Mouse (Mus musculus) heart, embryonic 14.5 days (tissue): ENCODE measurements around the gene B3galt5. TPM values are rescaled to one million over a fixed set of nuclear protein-coding genes. Genes with fewer than 3 reads are reported as not detected.

Source experiments
- ATAC-seq: fragments of 200-750 bp; cut with Nextera tagmentation; 2 replicates; pipeline ENCODE4 v1.8.0; 2017; ENCODE audit warnings: low read depth, moderate TSS enrichment; ENCODE audit not compliant: insufficient number of reproducible peaks, insufficient read depth, low FRiP score
- H3K27ac ChIP-seq, 2 experiments: fragments of 200-500 bp in 1 of 2; fragments of 300-500 bp in 1 of 2; sonication (generic) in 1 of 2; replicated peaks in 1 of 2; 2 replicates each; pipeline ENCODE4 v1.5.1; 2012 to 2014; ENCODE audit warnings: low read depth in 2 of 2, low read length in 2 of 2, control low read depth in 1 of 2, mild to moderate bottlenecking in 1 of 2, mixed read lengths in 1 of 2; ENCODE audit not compliant: control insufficient read depth in 1 of 2, insufficient read depth in 1 of 2
- H3K27me3 ChIP-seq: fragments of 300-500 bp; sonication (generic); 2 replicates; pipeline ENCODE4 v1.6.1; 2014; ENCODE audit warnings: mild to moderate bottlenecking, low read length, control low read depth; ENCODE audit not compliant: control insufficient read depth, insufficient read depth
- H3K36me3 ChIP-seq: fragments of 300-500 bp; sonication (generic); 2 replicates; pipeline ENCODE4 v1.6.1; 2014; ENCODE audit warnings: mild to moderate bottlenecking, control low read depth, low read length, mixed read lengths; ENCODE audit not compliant: control insufficient read depth, insufficient read depth
- H3K4me1 ChIP-seq, 2 experiments: fragments of 200-500 bp in 1 of 2; fragments of 300-500 bp in 1 of 2; sonication (generic) in 1 of 2; 2 replicates each; pipeline ENCODE4 v1.6.1; 2012 to 2014; ENCODE audit warnings: low read length in 2 of 2, control low read depth in 1 of 2, mixed read lengths in 1 of 2; ENCODE audit not compliant: control insufficient read depth in 2 of 2, insufficient read depth in 2 of 2
- H3K4me2 ChIP-seq: fragments of 300-500 bp; sonication (generic); 2 replicates; pipeline ENCODE4 v1.6.1; 2014; ENCODE audit warnings: mild to moderate bottlenecking, low read length
- H3K4me3 ChIP-seq, 2 experiments: fragments of 200-500 bp in 1 of 2; fragments of 300-500 bp in 1 of 2; sonication (generic) in 1 of 2; 2 replicates each; pipeline ENCODE4 v1.5.1; 2012 to 2014; ENCODE audit warnings: low read length in 2 of 2, mild to moderate bottlenecking in 2 of 2, control low read depth in 1 of 2, low read depth in 1 of 2, moderate library complexity in 1 of 2; ENCODE audit not compliant: control insufficient read depth in 1 of 2, insufficient read depth in 1 of 2
- H3K9ac ChIP-seq: fragments of 300-500 bp; sonication (generic); 2 replicates; pipeline ENCODE4 v1.6.1; 2014; ENCODE audit warnings: mild to moderate bottlenecking, low read length
- H3K9me3 ChIP-seq: fragments of 300-500 bp; sonication (generic); 2 replicates; pipeline ENCODE4 v1.6.1; 2016; ENCODE audit warnings: low read length, control low read depth; ENCODE audit not compliant: control insufficient read depth
- WGBS: fragments of 180-500 bp; shearing (Covaris S2); extraction: QIAGEN DNeasy Blood & Tissue Kit; methylation state at CpG from one replicate; pipeline ENCODE4 v1.1.7; 2014; 5-methylcytosine and 5-hydroxymethylcytosine counted together
- polyA plus RNA-seq: library from polyadenylated mRNA; unstranded; fragments of >200 nt; fragmentation: Nextera tagmentation; extraction: Ambion mirVana; gene quantifications from 2 replicates; pipeline ENCODE4 v1.2.1, GENCODE M21; 2014

Gene B3galt5
- polyA plus RNA-seq, result 0.04 TPM in 1 of 2 replicates, not detected in the other

DNA sequence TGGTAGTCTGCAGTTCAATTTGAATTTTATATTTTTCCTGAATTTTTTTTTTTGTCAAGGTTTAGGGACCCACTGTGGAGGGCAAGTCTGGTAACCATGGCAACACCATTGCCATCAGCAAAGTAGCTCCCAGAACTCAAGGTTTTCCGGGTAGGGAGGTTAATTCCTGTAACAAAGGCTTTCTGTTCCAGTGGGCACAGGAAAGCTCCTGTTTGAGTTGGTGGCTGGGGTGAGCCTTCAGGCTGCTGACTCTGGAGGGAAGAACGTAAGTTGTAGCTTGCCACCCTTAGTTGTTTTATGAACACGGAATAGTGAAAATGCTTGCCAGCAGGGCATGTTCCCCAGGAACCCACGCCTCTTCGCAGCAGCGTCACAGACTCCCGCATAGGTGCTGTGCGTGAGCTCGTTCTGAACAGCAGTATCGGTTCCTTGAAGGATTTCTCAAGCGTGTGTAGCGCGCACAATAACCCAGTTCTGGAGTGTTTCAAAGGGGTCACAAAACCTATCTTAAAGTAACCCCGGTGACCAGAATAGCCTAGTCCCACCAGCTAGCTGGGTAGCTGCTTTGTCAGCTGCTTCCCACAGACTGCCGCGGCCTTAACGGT, at the start of gene B3galt5:
Gene B3galt5 (plus strand): TSS at position 436 of the 605 bp plus-strand sequence.
- 78% methylated on average over 17 of the region's 17 CpGs for WGBS
- no peaks in the 10 kb centered on the region for H3K4me1 ChIP-seq
- ATAC-seq, result no peak
- H3K27me3 ChIP-seq, result no peaks in the 10 kb centered on the region
- H3K27ac ChIP-seq, result no peak within 1 kb of the TSS
- H3K9ac ChIP-seq, result no peak within 1 kb of the TSS
- no peaks in the 10 kb centered on the region for H3K9me3 ChIP-seq
- no peaks in the 10 kb centered on the region for H3K36me3 ChIP-seq
- no peak within 1 kb of the TSS for H3K4me2 ChIP-seq
- H3K4me3 ChIP-seq, result no peak within 1 kb of the TSS

DNA sequence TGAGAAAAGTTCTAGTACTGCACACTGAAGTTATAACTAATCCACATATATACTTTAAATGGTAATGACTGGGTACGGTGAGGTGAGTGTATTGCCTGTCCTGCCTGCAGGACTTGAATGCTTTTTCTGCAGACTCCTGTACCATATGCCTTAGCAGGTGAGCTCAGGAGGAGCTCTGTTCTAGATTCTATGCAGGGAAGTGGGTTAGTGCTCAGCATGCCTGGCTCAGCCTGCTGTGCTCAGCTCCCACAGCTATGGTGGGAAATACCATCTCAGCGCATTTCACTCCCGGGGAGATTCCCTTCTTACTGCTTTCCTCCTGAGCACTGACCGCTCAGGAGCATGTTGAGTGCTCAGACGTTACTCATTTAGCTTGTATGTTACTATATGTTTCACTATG, 48.0 kb upstream of the B3galt5 start:
- no peaks in the 10 kb centered on the region for H3K9me3 ChIP-seq
- no peak overlapping the region for H3K27ac ChIP-seq
- ATAC-seq, result no peak
- H3K4me1 ChIP-seq, result peaks cover 3% of the 10 kb centered on the region in 2 experiments; a peak in 1 of 4 replicates
- H3K27me3 ChIP-seq, result no peaks in the 10 kb centered on the region
- H3K4me2 ChIP-seq, result no peak overlapping the region
- H3K4me3 ChIP-seq, result no peak overlapping the region
- no peaks in the 10 kb centered on the region for H3K36me3 ChIP-seq
- WGBS, result 87% methylated on average over 5 of the region's 5 CpGs
- no peak overlapping the region for H3K9ac ChIP-seq

DNA sequence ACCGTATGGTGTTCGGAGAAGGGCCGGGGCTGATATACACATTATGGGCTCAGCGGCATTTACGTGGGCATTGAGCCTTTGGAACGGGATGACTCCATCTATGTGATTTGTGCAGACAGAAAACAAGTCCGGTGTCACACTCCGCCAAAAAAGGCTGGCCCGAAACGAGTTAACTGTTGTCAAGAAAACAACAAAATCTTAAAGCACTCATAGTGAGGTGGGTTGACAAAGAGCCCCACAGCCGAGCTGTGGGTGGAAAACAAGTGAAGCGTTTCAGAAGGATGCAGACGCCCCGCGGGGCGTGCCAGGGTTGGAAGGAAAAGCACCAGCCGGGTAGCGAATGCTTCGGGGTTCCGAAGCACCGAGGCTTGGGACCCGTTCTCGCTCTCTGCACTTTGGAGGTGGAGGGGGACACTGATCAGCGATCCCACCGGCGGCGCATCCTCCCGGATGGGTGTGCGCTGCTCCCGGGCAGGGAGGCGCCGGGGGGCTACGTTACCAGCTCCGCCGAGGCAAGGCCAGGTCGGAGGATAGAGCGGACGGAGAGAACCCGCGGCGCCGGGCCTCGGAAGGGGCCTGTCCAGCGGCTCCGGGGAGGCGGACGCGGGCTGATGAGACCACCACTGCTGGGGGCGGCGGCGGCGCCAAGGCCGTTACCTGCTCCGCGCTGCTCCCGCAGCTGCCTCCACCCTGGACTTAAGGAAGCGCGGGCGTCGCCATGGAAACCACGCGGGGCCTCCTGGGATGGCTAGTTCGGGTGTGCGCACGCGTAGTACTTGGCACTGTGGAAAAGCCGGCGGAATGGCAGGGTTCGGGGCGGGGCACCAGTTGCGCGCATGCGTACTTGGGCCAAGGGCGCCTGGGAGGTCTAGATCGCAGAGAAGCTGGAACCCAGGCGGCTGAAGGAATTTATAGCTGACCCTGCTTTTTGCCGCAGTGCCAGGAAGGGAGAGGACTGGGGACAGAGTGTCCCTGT, 43.8 kb upstream of the B3galt5 start, which contains the start of gene Lca5l:
Gene Lca5l (minus strand): TSS at position 741 of the 976 bp plus-strand sequence.
- Histone ChIP-seq H3K27me3 (no peaks in the 10 kb centered on the region), H3K36me3 (no peaks in the 10 kb centered on the region), H3K4me1 (peaks cover 3% of the 10 kb centered on the region in 2 experiments; a peak in 1 of 4 replicates), H3K4me3 (peak within 1 kb of the TSS; percentile 73 to 95), H3K27ac (peak within 1 kb of the TSS; percentile 77 to 94), H3K4me2 (peak within 1 kb of the TSS; percentile 76), H3K9me3 (no peaks in the 10 kb centered on the region), H3K9ac (peak within 1 kb of the TSS; percentile 76)
- ATAC-seq, result peak; percentile 96
- 1% methylated on average over 77 of the region's 77 CpGs for WGBS

DNA sequence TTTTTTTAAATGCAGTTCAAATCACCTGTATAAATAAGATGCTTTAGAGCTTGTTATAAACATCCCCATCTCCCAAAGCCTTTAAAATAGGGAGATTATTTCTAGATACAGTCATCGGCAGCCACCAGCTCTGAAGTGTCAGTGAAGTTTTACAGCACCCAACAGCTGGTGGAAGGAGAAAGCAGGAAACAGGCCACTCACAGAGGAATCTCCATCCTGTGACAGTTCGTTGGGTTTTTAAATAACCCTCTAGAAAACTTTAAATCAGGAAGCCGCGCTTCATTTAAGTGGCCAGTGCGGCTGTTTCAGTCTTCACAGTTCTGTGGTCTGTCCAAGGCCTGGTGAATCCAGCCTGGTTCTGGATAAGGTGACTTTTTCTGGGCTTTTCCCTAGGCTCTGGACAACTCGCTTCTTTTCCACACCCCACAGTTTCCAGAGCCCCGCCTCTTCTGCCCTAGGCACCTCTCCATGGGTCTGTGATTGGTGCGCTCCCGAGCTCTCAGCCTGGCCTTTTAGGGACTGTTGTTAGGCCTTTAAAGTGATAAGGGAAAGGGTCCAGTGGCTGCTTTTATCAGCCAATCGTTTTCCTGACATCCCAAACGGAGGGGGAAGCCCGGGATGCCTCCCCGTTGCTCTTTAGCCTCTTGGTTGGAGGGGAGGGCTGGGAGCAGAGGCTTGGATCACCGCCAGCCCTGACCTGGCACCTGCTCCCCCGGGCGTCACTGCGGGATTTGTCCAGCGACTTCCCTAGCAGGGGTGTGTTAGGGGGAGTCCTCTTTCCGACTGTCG, 35.5 kb upstream of the B3galt5 start, which contains the start of gene Sh3bgr:
Gene Sh3bgr (plus strand): TSS at position 538 of the 789 bp plus-strand sequence.
- no peaks in the 10 kb centered on the region for H3K27me3 ChIP-seq
- peak within 1 kb of the TSS; percentile 76 for H3K4me2 ChIP-seq
- H3K4me1 ChIP-seq, result peaks cover 6 to 18% of the 10 kb centered on the region in 2 experiments
- peak within 1 kb of the TSS; percentile 79 for H3K9ac ChIP-seq
- peak within 1 kb of the TSS; percentile 44 to 84 for H3K4me3 ChIP-seq
- H3K27ac ChIP-seq, result peak within 1 kb of the TSS; percentile 96 to 100
- H3K36me3 ChIP-seq, result no peaks in the 10 kb centered on the region
- ATAC-seq, result peak; percentile 96
- H3K9me3 ChIP-seq, result no peaks in the 10 kb centered on the region
- under 1% methylated on average over 20 of the region's 20 CpGs for WGBS

DNA sequence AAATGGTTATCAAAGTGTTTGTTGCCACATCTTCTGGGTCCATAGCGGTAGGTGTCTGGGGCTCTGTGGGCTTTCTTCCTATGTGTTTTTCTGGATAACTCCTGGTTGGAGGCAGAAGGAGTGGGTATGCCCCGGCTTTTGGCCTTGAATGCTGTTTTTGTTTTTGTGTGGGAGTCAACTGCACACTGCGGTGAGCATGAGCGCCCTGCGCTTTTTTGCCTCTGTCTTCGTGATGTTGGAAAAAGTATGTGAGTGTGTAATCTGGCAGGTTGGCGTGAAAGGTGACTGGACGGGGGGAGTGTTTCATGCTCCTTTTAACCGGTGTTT, 34.9 kb upstream of the B3galt5 start:
- 11% methylated on average over 9 of the region's 9 CpGs for WGBS
- Histone ChIP-seq H3K9me3 (no peaks in the 10 kb centered on the region), H3K4me3 (peak overlapping the region; percentile 44 to 84), H3K4me2 (peak overlapping the region; percentile 76), H3K27ac (peak overlapping the region; percentile 96 to 100), H3K27me3 (no peaks in the 10 kb centered on the region), H3K4me1 (peaks cover 12 to 24% of the 10 kb centered on the region in 2 experiments), H3K9ac (peak overlapping the region; percentile 79), H3K36me3 (no peaks in the 10 kb centered on the region)
- no peak for ATAC-seq

DNA sequence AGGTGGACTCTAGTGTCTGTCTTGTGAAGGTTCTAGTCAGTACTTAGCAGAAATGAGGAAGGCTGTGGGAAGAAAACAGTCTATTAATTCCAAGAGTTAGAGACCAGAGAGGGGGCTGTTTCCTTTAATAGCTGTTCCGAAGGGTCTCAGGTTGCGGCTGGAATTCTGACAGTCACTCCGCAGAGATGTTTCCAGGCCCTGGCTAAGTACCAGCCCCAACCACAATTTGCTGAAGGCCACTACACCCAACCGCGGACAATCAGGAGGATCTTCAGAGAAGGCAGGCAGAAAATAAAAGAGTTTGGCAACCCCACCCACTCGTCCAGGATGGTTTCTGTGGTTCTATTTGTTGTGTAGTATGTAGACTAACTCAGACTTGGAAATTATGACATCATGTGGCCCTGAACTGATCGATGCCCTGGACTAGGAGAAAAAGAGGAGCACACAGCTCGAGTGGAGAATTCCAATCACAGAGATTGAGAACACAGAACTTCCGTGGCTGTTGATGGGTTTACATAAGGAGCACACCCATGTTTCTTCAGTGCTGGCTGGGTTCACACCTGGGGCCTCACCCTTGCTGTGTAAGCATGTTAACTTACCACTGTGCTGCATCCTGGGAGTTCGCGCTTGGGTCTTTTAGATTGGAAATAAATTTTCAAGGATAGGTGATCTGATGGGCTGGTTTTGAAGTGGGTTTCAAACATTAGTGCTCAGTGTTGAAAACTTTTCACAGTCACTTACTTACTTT, 33.9 kb upstream of the B3galt5 start:
- H3K36me3 ChIP-seq, result no peaks in the 10 kb centered on the region
- no peaks in the 10 kb centered on the region for H3K9me3 ChIP-seq
- H3K4me2 ChIP-seq, result peak overlapping the region; percentile 76
- peak overlapping the region; percentile 79 for H3K9ac ChIP-seq
- no peak for ATAC-seq
- no peaks in the 10 kb centered on the region for H3K27me3 ChIP-seq
- H3K4me3 ChIP-seq, result peak overlapping the region; percentile 44 to 84
- peaks cover 16 to 34% of the 10 kb centered on the region in 2 experiments for H3K4me1 ChIP-seq
- peak overlapping the region; percentile 96 to 100 for H3K27ac ChIP-seq
- 30% methylated on average over 11 of the region's 11 CpGs for WGBS
